Mouse (Mus musculus) embryonic facial prominence, embryonic 11.5 days (tissue): ENCODE data around the gene Uts2. TPM values are rescaled to one million over a fixed set of nuclear protein-coding genes. Genes with fewer than 3 reads are reported as not detected.

ENCODE experiments used
- ATAC-seq: fragments of 200-750 bp; cut with Nextera tagmentation; replicated peaks from 2 replicates; pipeline ENCODE4 v1.8.0; 2017; ENCODE audit warnings: low read depth; ENCODE audit not compliant: insufficient number of reproducible peaks, low FRiP score, low TSS enrichment
- DNase-seq: peaks from one replicate; pipeline ENCODE4 v3.0.0-alpha.2; 2015; ENCODE audit warnings: low spot score
- H3K27ac ChIP-seq: fragments of 300-500 bp; sonication (generic); replicated peaks from 2 replicates; pipeline ENCODE4 v1.5.1; 2014; ENCODE audit warnings: mild to moderate bottlenecking, low read depth, low read length, control low read depth
- H3K27me3 ChIP-seq: fragments of 300-500 bp; sonication (generic); 2 replicates; pipeline ENCODE4 v1.6.1; 2014; ENCODE audit warnings: mild to moderate bottlenecking, low read length, moderate library complexity, mixed read lengths; ENCODE audit not compliant: control insufficient read depth, insufficient read depth
- H3K36me3 ChIP-seq: fragments of 300-500 bp; sonication (generic); replicated peaks from 2 replicates; pipeline ENCODE4 v1.6.1; 2014; ENCODE audit warnings: low read depth, mild to moderate bottlenecking, low read length, moderate library complexity, mixed read lengths; ENCODE audit not compliant: control insufficient read depth, insufficient read depth
- H3K4me1 ChIP-seq: fragments of 300-500 bp; sonication (generic); 2 replicates; pipeline ENCODE4 v1.6.1; 2014; ENCODE audit warnings: low read length, mixed read lengths; ENCODE audit not compliant: control insufficient read depth, insufficient read depth
- H3K4me2 ChIP-seq: fragments of 300-500 bp; sonication (generic); 2 replicates; pipeline ENCODE4 v1.6.1; 2014; ENCODE audit warnings: low read depth, mild to moderate bottlenecking, control low read depth, low read length, moderate library complexity
- H3K4me3 ChIP-seq: fragments of 300-500 bp; sonication (generic); 2 replicates; pipeline ENCODE4 v1.5.1; 2014; ENCODE audit warnings: low read depth, low read length, control low read depth
- H3K9ac ChIP-seq: fragments of 300-500 bp; sonication (generic); replicated peaks from 2 replicates; pipeline ENCODE4 v1.6.1; 2014; ENCODE audit warnings: mild to moderate bottlenecking, control low read depth, low read length
- H3K9me3 ChIP-seq: fragments of 300-500 bp; sonication (generic); replicated peaks from 2 replicates; pipeline ENCODE4 v1.6.1; 2016; ENCODE audit warnings: mild to moderate bottlenecking, low read length, inconsistent platforms, mixed read lengths; ENCODE audit not compliant: control insufficient read depth
- WGBS: fragments of 180-500 bp; shearing (Covaris S2); extraction: QIAGEN DNeasy Blood & Tissue Kit; methylation state at CpG from one replicate; pipeline ENCODE4 v1.1.7; 2014; 5-methylcytosine and 5-hydroxymethylcytosine counted together
- polyA plus RNA-seq: library from polyadenylated mRNA; unstranded; fragments of >200 nt; fragmentation: Nextera tagmentation; extraction: Ambion mirVana; gene quantifications from 2 replicates; pipeline ENCODE4 v1.2.1, GENCODE M21; 2014

The Uts2 gene
- polyA plus RNA-seq, 1 experiment from 2014 or later = not detected

DNA sequence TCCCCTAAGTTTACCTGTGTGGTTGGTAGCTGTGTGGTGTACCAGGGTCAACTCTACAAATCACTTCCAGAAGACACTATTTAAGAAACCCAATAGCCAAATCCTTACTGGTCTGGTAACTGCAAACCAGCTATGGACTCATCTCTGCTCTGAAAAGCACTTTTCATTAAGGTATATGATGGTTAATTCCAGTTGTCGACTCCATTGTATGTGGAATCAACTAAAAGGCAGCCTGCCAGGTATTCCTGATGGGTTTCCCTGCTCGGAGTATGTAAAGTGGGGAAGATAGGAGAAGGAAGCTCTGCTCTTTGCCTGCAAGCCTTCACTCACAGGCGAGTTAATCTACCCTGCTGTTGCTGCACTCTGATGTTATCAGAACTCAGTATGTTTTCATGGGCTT lies 49.6 kb downstream of the Uts2 start:
- H3K4me1 ChIP-seq = no peaks in the 10 kb centered on the region
- no peak overlapping the region for H3K27ac ChIP-seq
- H3K9ac ChIP-seq = no peak overlapping the region
- no peak overlapping the region for H3K4me2 ChIP-seq
- no peaks in the 10 kb centered on the region for H3K9me3 ChIP-seq
- DNase-seq (no peak), ATAC-seq (no peak)
- no peak overlapping the region for H3K4me3 ChIP-seq
- H3K36me3 ChIP-seq = no peaks in the 10 kb centered on the region; the same call in 1 of the 2 replicates
- H3K27me3 ChIP-seq = no peaks in the 10 kb centered on the region
- 88% methylated on average over 3 of the region's 3 CpGs for WGBS

DNA sequence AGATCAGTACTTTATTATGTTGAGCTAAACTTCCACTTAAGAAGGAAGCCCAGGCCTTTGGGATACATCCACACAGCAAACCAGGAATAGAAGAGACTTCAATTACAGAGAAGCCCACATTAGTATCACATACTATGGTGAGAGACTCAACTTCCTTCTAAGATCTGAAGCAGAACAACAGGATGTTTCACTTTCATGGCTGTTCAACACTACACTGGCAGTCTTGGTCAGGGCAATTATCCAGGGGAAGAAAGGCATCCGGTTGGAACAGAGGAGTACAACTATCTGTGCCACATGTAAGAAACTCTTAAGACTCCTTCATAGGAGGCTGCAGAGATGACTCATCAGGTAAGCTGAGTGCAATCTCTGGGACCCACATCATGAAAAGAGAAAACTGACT lies 54.3 kb downstream of the Uts2 start:
- Histone ChIP-seq H3K4me3 (no peak overlapping the region), H3K27ac (no peak overlapping the region), H3K9me3 (no peaks in the 10 kb centered on the region), H3K27me3 (no peaks in the 10 kb centered on the region), H3K4me2 (no peak overlapping the region), H3K9ac (no peak overlapping the region), H3K4me1 (no peaks in the 10 kb centered on the region), H3K36me3 (no peaks in the 10 kb centered on the region; the same call in 1 of the 2 replicates)
- 90% methylated on average over 1 of the region's 1 CpGs for WGBS
- DNase-seq = no peak
- ATAC-seq = no peak

Other genes starting within 250 kb of the Uts2 start
- gene Errfi1, start 143.2 kb upstream of the Uts2 start, polyA plus RNA-seq = 30.7 and 31.8 TPM in 2 replicates
- gene Park7, start 82.7 kb upstream of the Uts2 start, polyA plus RNA-seq = 443 and 467 TPM in 2 replicates
- 0.24 and 0.36 TPM in 2 replicates for gene Tnfrsf9, start 82.5 kb upstream of the Uts2 start, polyA plus RNA-seq
- gene Per3, start 47.6 kb downstream of the Uts2 start, polyA plus RNA-seq = 6.1 and 6.6 TPM in 2 replicates
- 69.9 and 73.4 TPM in 2 replicates for gene Vamp3, start 60.9 kb downstream of the Uts2 start, polyA plus RNA-seq
- gene Gm13090, start 92.5 kb downstream of the Uts2 start, polyA plus RNA-seq = not detected in 2 replicates